Mouse (Mus musculus) G1E (cell line): ENCODE data around the gene Cavin1.

ENCODE experiments used
- CTCF ChIP-seq: IDR thresholded peaks from 2 replicates; pipeline ENCODE4 v1.5.1; 2012; ENCODE audit warnings: low read depth, low read length, inconsistent platforms, mixed read lengths
- GATA1 ChIP-seq: IDR thresholded peaks from 2 replicates; pipeline ENCODE4 v1.6.1; 2012; ENCODE audit warnings: borderline replicate concordance, low read length, inconsistent platforms, mixed read lengths
- GATA2 ChIP-seq: IDR thresholded peaks from 2 replicates; pipeline ENCODE4 v1.6.1; 2012; ENCODE audit warnings: low read depth, low read length, inconsistent platforms, borderline replicate concordance
- POLR2AphosphoS5 ChIP-seq: IDR thresholded peaks from 2 replicates; pipeline ENCODE4 v1.6.1; 2012; ENCODE audit warnings: low read depth, low read length, inconsistent platforms; ENCODE audit not compliant: insufficient replicate concordance
- TAL1 ChIP-seq: conservative IDR thresholded peaks from 2 replicates; pipeline ENCODE4 v1.6.1; 2012; ENCODE audit warnings: low read depth, low read length, inconsistent platforms, mixed read lengths

- no peak for TF ChIP-seq CTCF
- no peak for TF ChIP-seq POLR2AphosphoS5
- no peak for TF ChIP-seq TAL1
- no peak for TF ChIP-seq GATA2
- no peak for TF ChIP-seq GATA1
Measured at GRCm38 (mm10) chr11:100939512-100940151, 31.1 kb downstream of the Cavin1 start, which contains the start of gene Stat3.
